Mouse (Mus musculus) adrenal gland, postnatal 10 days (tissue): ENCODE measurements around the gene Nppb. TPM values are rescaled to one million over a fixed set of nuclear protein-coding genes. Genes with fewer than 3 reads are reported as not detected.

ENCODE experiments used
- total RNA-seq, 2 experiments: library from RNA; stranded (reverse); gene quantifications; 2 replicates each; pipeline ENCODE4 v1.2.3; 2021

The Nppb gene
- total RNA-seq, 2 experiments from 2014 or later: not detected

Other genes starting within 250 kb of the Nppb start
- gene Zfp984, start 176.0 kb upstream of the Nppb start, total RNA-seq: 1 to 10 TPM; 4.5 to 6.2 TPM
- 10 to 100 TPM; 16.4 to 21.2 TPM for gene Zfp933, start 137.4 kb upstream of the Nppb start, total RNA-seq
- 10 to 100 TPM; 18.5 to 29.4 TPM for gene Miip, start 117.0 kb upstream of the Nppb start, total RNA-seq
- gene Fv1, start 116.8 kb upstream of the Nppb start, total RNA-seq: 1 to 10 TPM; 7.2 to 9.7 TPM
- gene Mfn2, start 81.1 kb upstream of the Nppb start, total RNA-seq: 100 to 1,000 TPM; 204 to 232 TPM
- gene Plod1, start 49.0 kb upstream of the Nppb start, total RNA-seq: 10 to 100 TPM; 42.0 to 42.1 TPM
- gene 2510039O18Rik, start 44.9 kb upstream of the Nppb start, total RNA-seq: 10 to 100 TPM; 43.4 to 44.7 TPM
- gene Nppa, start 14.9 kb downstream of the Nppb start, total RNA-seq: not detected
- gene Clcn6, start 53.0 kb downstream of the Nppb start, total RNA-seq: 10 to 100 TPM in 1 of 2 experiments, 1 to 10 TPM in 1; 8.4 to 12.8 TPM
- gene Mthfr, start 53.3 kb downstream of the Nppb start, total RNA-seq: 10 to 100 TPM; 41.9 to 44.0 TPM
- gene Agtrap, start 102.2 kb downstream of the Nppb start, total RNA-seq: 10 to 100 TPM; 45.4 to 45.5 TPM
- gene Mad2l2, start 144.6 kb downstream of the Nppb start, total RNA-seq: 10 to 100 TPM; 22.3 to 23.9 TPM
- under 1 TPM; 0.18 to 0.27 TPM for gene Draxin, start 144.9 kb downstream of the Nppb start, total RNA-seq
- gene Fbxo6, start 166.4 kb downstream of the Nppb start, total RNA-seq: 10 to 100 TPM; 30.4 to 31.3 TPM
- 1 to 10 TPM; 7.1 to 7.2 TPM for gene Fbxo44, start 174.7 kb downstream of the Nppb start, total RNA-seq
- 1 to 10 TPM; 2.3 to 3.3 TPM for gene Fbxo2, start 174.8 kb downstream of the Nppb start, total RNA-seq